Mouse (Mus musculus) kidney, adult 8-10 months (tissue): ENCODE data around the gene Brca1.

ENCODE experiments used
- DNase-seq, 2 experiments: peaks; one replicate each; pipeline ENCODE4 v3.0.0; 2022

Gene Brca1

DNA sequence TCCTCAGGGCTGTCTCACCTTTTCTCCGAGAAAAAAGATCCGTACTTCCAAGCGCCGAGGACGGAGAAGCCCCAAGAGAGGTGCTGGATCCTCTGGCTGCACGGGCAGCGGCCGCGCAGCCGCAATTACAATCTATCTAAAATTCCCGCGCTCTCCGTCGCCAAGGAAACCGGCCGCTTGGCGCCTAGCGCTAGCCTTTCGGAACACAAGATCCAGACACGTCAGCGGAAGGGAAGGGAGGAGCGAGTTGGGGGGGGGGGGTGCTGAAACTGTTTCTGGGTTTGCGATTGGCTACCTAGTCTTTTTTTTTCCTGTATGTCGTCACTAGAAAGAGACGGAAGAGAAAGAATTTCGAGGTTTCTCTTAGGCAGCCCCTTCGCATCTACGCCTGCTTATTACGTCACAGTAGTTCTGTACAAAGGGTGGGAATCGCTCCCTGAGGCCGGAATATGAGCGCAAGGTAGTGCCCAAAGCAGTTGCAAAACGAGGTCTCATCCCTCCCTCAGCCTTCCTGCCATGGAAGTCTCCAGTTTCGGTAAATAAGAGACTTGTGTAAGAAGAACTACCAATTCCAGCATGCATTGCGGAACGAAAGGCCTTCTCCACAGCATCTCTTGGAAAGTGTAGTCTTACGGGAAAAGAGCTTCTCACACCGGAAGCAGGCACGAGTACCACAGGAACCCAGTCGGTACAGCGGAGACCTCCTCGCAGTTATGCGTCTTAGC, at the start of gene Brca1, which contains the start of gene Nbr1:
TSS of gene Brca1 (minus strand) at position 205 of the 725 bp plus-strand sequence.
TSS of gene Nbr1 (plus strand) at position 399 of the 725 bp plus-strand sequence.
- DNase-seq, result peak; percentile 90 to 92

- no peak for DNase-seq
Measured at GRCm38 (mm10) chr11:101599156-101599555, 47.4 kb upstream of the Brca1 start, which contains the start of gene Gm11634. Gene Gm11634, minus strand, starts transcription at chr11:101599256.

DNA sequence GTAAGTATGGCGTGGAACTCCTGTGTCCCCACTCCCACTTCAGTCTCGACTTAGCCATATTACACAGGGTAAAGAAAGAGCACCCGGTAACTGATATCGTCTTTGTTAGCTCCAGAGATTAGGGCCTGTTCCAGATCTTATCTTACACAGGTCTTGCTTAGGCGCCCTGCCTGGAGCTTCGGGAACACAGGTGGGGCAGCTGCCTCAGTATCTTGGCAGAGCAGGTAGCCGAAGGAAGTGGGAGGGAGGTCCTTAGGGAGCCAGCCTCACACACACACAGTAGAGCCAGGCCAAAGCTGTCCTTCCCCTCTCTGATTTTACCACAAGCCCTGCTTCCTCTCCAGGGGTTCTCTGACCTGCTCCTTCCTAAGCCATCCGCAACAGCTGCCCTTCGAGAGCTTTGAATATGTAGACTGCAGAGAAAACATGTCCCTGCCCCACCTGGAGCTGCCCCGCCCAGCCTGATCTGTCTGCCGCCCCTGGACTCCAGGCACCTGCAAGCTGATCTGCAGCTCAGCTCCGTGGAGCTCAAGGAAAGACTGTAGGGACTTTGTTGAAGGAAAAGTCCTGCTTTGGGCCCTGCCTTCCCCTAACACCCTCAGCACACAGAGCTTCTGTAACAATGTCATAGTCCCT, 38.4 kb upstream of the Brca1 start:
- DNase-seq, result no peak

- peak; percentile 86 to 90 for DNase-seq
Measured at GRCm38 (mm10) chr11:101589444-101589843, 37.7 kb upstream of the Brca1 start.

DNA sequence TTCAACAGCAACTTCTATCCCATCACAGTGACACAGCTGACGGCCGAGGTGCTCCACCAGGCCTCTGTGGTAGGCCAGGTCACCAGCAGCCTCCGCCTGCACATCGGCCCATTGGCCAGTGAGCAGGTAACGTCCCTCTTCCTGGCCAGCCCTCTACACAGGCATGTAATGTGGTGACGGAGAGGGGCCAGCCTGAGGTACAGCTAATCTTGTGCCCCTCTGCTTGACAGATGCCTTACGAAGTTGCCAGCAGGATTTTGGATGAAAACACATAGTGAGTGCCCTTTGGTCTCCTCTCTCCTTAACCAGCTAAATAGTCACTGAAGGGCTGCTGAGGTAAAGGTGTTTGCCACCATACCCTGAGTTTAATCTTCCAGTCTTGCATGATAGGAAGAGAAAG, 37.1 kb upstream of the Brca1 start:
- peak in 1 of 2 experiments; percentile 41 for DNase-seq

GRCm38 (mm10) chr11:101587676-101588075, 35.9 kb upstream of the Brca1 start:
- DNase-seq, result peak in 1 of 2 experiments; percentile 41

GRCm38 (mm10) chr11:101585805-101586204, 34.0 kb upstream of the Brca1 start:
- no peak for DNase-seq

- DNase-seq, result peak; percentile 68 to 71
Measured at GRCm38 (mm10) chr11:101585031-101585430, 33.3 kb upstream of the Brca1 start.

DNA sequence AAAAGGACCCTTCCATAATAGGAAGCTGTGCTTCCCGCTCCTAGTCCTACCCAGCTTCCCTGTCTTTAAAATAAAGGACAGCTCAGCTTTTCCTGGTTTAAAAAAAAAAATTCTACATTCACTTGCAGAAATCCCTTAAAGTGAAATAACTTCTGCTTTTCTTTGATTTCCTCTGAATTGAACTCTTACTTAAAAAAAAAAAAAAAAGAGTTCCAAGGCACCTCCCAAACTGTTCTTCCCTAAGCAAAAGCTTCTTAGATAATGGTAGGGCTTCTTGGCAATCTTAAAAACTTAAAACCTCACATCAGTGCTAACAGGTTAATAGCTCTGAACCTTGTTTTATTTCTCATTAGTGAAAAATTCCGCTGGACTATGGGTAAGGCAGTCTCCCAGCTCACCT, 31.4 kb upstream of the Brca1 start:
- DNase-seq, result no peak

DNA sequence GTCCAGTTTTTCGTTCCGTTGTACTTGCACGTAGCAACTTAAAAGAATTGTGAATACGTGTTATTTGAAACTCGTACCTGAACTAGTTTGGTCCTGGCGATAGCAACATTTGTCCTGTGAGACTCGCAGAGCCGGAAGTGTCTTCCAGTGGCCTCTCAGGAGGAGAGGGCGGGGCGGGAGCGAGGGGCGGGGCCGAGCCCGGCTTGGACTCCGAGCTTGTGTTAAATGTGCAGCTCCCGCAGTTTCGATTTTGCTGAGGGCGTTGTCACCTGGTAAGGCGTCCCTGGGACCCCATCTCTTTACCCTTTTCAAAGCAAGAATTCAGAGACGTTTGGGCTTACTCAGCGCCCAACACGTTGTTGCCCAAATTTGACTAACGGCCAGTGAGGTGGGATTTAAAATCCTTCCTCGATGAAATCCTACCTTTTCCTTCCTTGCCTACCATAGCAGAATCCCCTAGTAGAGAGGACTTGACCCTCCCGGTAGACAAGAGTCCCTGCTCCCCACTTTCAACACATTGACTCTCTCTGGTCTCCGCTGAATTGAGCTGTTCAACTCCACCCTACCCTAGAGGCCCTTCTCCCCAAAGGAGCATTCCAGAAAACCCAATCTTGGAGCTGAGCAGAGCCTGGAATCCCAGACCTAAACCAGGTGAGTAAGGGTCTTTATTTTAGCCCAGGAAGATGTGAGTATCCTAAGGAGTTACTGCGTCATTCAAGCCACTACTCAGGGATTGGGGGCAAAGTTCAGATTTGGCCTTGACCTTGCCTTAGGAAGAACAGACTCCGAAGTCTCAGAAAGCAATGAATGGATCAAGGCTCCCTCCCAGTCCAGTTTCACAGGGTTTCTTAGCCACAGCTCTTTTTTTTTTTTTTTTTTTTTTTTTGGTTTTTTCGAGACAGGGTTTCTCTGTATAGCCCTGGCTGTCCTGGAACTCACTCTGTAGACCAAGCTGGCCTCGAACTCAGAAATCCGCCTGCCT, 30.6 kb upstream of the Brca1 start, which contains the start of gene Tmem106a:
TSS of gene Tmem106a (plus strand) at position 189 of the 982 bp plus-strand sequence.
- DNase-seq, result peak; percentile 75 to 82

DNA sequence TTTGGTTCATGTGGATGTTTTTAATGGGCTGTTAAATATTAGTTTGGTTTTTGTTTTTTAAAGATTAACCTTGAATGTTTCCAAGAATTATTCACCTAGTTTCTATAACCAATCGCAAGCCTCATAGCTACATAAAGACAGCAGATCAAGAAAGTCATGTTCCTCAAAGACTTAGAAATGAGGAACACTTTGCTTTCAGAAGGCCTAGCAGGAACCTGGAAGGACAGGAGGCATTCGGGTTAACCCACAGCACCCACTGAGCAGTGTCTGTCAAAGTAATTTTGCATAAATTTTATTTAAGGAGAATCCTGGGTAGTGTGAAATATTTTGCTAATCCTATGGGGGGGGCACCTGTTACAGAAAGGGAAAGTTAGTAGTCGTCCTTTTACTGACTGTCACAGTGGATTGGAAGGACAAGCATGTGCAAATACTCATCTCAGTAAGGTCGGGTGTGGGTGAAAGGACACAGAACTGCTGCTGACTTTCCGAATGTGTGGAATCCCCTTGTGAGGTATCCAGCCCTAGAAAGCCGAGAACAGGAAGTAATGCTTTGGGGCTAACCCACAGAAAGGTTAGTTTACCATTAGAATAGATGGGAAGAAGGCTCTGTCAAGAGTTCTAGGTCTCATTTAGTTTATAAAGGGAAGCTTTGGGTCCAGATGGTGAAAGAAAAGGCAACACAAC, 29.5 kb upstream of the Brca1 start:
- peak in 1 of 2 experiments; percentile 31 for DNase-seq

DNA sequence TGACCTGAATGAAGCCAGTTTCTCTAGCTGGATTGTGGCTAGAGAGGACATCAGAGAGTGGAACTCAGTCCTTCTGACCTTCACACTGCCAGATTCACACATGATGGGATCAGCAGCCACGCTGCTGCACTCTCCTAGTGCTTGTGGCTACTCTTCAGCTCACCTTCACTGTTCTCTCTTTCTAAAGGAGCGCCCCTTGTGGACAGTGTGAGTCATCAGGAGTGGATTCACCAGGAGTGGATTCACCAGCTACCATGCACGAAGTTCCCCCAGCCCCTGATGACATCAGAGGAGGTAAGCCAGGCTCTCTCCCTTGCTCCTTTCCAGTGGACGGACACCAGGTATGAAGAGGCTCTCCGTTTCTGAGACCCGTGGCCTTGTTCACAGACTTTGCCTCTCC, 24.4 kb upstream of the Brca1 start:
- no peak for DNase-seq

- no peak for DNase-seq
Measured at GRCm38 (mm10) chr11:101568421-101568820, 16.7 kb upstream of the Brca1 start.

GRCm38 (mm10) chr11:101562391-101562790, 10.6 kb upstream of the Brca1 start:
- DNase-seq, result peak; percentile 47 to 58

- DNase-seq, result no peak
Measured at GRCm38 (mm10) chr11:101556954-101557353, 5.2 kb upstream of the Brca1 start.

DNA sequence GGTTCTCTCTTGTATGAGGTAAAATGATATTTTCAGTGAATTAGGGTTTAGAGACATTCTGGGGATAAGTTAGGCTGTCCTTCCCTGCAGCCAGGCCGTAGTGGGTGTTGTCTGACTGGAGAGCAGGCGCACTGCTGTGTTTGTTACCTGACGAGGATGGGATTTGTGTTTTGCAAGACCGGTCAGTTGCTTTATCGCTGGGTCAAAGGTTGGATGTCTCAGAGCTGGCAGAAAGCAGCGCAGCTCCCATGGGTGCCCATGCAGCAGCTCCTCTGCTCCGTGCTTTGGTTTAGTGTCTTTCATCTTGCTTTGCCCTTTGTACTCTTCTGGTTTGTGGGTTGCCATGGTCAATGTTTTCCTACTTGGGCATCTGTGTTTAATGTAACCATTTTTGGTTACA, 4.8 kb upstream of the Brca1 start:
- DNase-seq, result peak; percentile 72 to 86

- no peak for DNase-seq
Measured at GRCm38 (mm10) chr11:101553354-101553930, 1.7 kb upstream of the Brca1 start.

GRCm38 (mm10) chr11:101552476-101553300, 933 bp upstream of the Brca1 start:
- peak; percentile 99 to 100 for DNase-seq

DNA sequence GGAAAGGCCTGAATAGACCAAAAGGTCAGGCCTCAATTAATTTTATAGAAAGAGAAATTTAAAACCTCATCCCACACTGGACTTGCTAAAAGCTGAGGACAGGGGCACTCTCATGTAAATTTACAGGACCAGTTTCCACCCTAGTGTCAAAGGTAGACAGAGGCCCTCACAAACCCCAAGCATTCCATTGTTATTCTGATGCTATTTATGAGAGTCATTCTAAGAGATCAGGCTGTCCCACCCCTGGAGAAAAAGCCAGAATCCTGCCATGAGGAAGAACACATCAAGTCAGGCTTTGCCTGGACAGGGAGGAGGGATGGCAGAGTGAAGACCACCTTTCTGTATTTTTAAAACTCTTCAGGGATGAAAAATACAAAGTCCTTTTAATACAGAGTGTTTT, 3.2 kb downstream of the Brca1 start:
- DNase-seq, result no peak

DNA sequence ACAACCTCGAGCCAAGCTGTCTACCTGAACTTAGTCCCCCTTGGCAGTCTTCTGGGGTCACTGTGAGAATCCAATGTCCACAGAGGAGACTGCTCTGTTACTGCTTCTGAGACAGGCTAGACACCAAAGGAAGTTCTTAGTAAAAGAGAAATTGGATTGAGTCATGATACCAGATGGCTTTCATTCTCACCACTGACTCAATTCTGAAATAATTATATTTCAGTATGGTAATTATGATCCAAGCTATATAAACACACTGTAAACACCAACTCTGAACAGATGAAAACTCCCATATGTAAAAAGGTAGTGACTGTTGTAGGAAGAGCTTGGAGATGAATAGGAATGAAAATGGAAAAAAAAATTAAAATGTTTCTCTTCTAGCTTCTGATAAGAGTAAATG, 7.6 kb downstream of the Brca1 start:
- no peak for DNase-seq

DNA sequence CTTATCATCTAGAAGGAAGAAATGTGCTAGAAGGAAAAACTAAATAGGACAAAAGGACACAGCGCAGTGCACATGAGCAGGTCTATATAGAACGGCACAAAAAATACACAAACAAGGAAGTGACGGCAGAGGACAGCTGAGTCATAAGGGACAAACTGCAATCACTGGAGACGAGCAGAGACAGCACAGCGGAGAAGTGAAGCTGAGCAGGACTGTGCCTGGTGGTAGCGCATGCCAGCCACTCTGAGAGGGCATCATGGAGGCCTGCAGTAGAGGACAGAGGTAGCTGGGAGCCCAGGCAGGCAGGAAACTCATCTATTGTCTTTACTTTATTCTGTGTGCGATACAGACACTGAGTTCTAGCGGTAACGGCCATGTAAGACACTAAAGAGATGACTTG, 8.2 kb downstream of the Brca1 start:
- DNase-seq, result no peak
